Mouse (Mus musculus): ENCODE data around the gene Limch1.

- TF ChIP-seq CTCF (IDR thresholded peaks at IDR 0.05; ENCODE audit: low read depth) (no peak), EP300 (optimal IDR thresholded peaks at IDR 0.05) (no peak)
Observed at GRCm38 (mm10) chr5:67091766-67092165, 346.1 kb downstream of the Limch1 start.

Measured in stomach, postnatal 0 days (tissue).